Comparison of ENCODE assay signal across 8 mouse cellular contexts in the genomic region with DNA sequence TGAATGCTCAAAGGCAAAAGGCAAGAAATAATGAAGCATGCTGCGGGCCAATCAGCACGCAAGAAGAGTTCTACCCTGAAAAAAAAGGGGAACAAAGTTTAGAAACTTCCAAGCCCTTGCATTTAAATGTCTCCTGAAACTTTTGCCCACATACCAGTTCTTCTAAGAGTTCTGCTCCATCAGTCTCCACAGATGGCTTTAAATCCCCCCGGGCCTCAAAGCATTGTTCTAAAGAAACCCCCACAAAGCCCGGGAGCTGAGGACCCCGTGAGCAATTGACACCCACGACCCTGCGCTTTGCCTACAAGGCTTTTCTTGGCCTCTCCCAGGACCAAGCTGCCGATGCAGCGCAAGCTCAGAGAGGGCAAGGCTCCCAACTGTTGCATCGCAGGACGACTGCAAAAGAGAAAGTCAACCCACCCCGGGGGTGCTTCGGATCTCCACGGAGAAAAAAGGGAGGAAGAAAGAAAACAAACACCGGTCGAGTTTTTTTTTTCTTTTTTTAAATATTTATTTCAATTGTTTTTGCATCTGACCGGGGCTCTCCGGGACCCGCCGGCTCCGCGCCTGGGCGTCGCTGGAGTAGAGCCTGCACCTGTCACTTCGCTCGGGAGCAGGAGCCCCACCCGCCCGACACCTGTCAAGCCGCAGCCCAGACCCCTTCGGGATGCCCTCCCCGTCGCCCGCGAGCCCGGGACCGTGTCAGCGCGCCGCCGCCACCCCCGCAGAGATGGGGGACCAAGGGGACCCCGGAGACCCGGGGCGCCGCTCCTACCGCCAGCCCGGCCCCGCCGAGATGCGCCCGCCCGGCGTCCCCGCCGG. TPM values are rescaled to one million over a fixed set of nuclear protein-coding genes. Genes with fewer than 3 reads are reported as not detected.
DNase-seq lines count a peak whose midpoint lies in the region; ATAC-seq and TF ChIP-seq lines count a peak whose summit lies in the region.

No protein-coding gene starts in this region.

- peak; percentile 7 to 9 for DNase-seq in adrenal gland, postnatal 4 days (ENCODE audit: low spot score in 2 of 2)
- DNase-seq in kidney, postnatal 0 days (ENCODE audit: low spot score), result peak; percentile 31
- DNase-seq in lung, postnatal 10 days, result peak; percentile 48
- DNase-seq in retina, embryonic 14.5 days (ENCODE audit: low spot score), result peak; percentile 42
- peak; percentile 16 for DNase-seq in urinary bladder, postnatal 10 days (ENCODE audit: low spot score)

- H3K4me1 ChIP-seq in E14TG2a.4 (replicated peaks; ENCODE audit: low read depth, low read length), result peaks cover 25% of the 10 kb centered on the region
- H3K4me1 ChIP-seq in embryonic facial prominence, embryonic 15.5 days, result peaks cover 20% of the 10 kb centered on the region; the same call in 1 of the 2 replicates
- peaks cover 15% of the 10 kb centered on the region for H3K4me1 ChIP-seq in heart, embryonic 13.5 days
- H3K4me1 ChIP-seq in kidney, postnatal 0 days (replicated peaks; ENCODE audit: insufficient read depth, low read length), result peaks cover 4% of the 10 kb centered on the region; the same call in 1 of the 2 replicates

- H3K27me3 ChIP-seq in E14TG2a.4 (ENCODE audit: insufficient read depth, low read length), result peaks cover 26% of the 10 kb centered on the region
- H3K27me3 ChIP-seq in embryonic facial prominence, embryonic 15.5 days, result no peaks in the 10 kb centered on the region
- H3K27me3 ChIP-seq in heart, embryonic 13.5 days (replicated peaks), result no peaks in the 10 kb centered on the region
- no peaks in the 10 kb centered on the region for H3K27me3 ChIP-seq in kidney, postnatal 0 days (ENCODE audit: insufficient read depth, low read length)

- H3K4me3 ChIP-seq in E14TG2a.4 (replicated peaks; ENCODE audit: low read length), result peak overlapping the region; percentile 95
- H3K4me3 ChIP-seq in embryonic facial prominence, embryonic 15.5 days (replicated peaks), result peak overlapping the region; percentile 89
- peak overlapping the region; percentile 90 for H3K4me3 ChIP-seq in heart, embryonic 13.5 days
- peak overlapping the region; percentile 98 for H3K4me3 ChIP-seq in kidney, postnatal 0 days (replicated peaks; ENCODE audit: low read depth, low read length)

- H3K9ac ChIP-seq in embryonic facial prominence, embryonic 15.5 days, result peak overlapping the region; percentile 66
- peak overlapping the region; percentile 95 for H3K9ac ChIP-seq in heart, embryonic 13.5 days
- H3K9ac ChIP-seq in kidney, postnatal 0 days (ENCODE audit: low read depth, low read length), result peak overlapping the region; percentile 90

- H3K9me3 ChIP-seq in E14TG2a.4 (ENCODE audit: low read length), result no peaks in the 10 kb centered on the region
- H3K9me3 ChIP-seq in embryonic facial prominence, embryonic 15.5 days (replicated peaks), result no peaks in the 10 kb centered on the region
- H3K9me3 ChIP-seq in heart, embryonic 13.5 days, result no peaks in the 10 kb centered on the region
- H3K9me3 ChIP-seq in kidney, postnatal 0 days (replicated peaks; ENCODE audit: low read length), result no peaks in the 10 kb centered on the region

- ATAC-seq in embryonic facial prominence, embryonic 15.5 days (ENCODE audit: insufficient number of reproducible peaks, low FRiP score, low TSS enrichment, low read depth), result peak; percentile 36
- ATAC-seq in heart, embryonic 13.5 days (ENCODE audit: extremely low read depth, insufficient number of reproducible peaks, low FRiP score, low TSS enrichment), result peak; percentile 39; the same call in 1 of the 2 replicates
- ATAC-seq in kidney, postnatal 0 days (replicated peaks; ENCODE audit: low FRiP score, low read depth), result peak; percentile 53

- H3K36me3 ChIP-seq in E14TG2a.4 (ENCODE audit: insufficient read depth, low read length), result no peaks in the 10 kb centered on the region
- no peaks in the 10 kb centered on the region for H3K36me3 ChIP-seq in embryonic facial prominence, embryonic 15.5 days
- H3K36me3 ChIP-seq in heart, embryonic 13.5 days, result no peaks in the 10 kb centered on the region
- 0 out of 2 replicates have a peak, but pooled peaks cover 4% of the 10 kb centered on the region for H3K36me3 ChIP-seq in kidney, postnatal 0 days (ENCODE audit: insufficient read depth, low read length)

- H3K4me2 ChIP-seq in embryonic facial prominence, embryonic 15.5 days (replicated peaks), result peak overlapping the region; percentile 82
- peak overlapping the region; percentile 91 for H3K4me2 ChIP-seq in heart, embryonic 13.5 days
- H3K4me2 ChIP-seq in kidney, postnatal 0 days (ENCODE audit: low read length), result peak overlapping the region; percentile 89

- peak overlapping the region; percentile 89 for H3K27ac ChIP-seq in embryonic facial prominence, embryonic 15.5 days (replicated peaks)
- H3K27ac ChIP-seq in heart, embryonic 13.5 days (replicated peaks), result peak overlapping the region; percentile 90
- H3K27ac ChIP-seq in kidney, postnatal 0 days, result peak overlapping the region; percentile 90

- WGBS in embryonic facial prominence, embryonic 15.5 days, result under 1% methylated on average over 54 of the region's 55 CpGs
- under 1% methylated on average over 54 of the region's 55 CpGs for WGBS in heart, embryonic 13.5 days
- WGBS in kidney, postnatal 0 days, result under 1% methylated on average over 55 of the region's 55 CpGs

- no peak for TF ChIP-seq CTCF in E14TG2a.4 (conservative IDR thresholded peaks at IDR 0.05; ENCODE audit: low read length)
- TF ChIP-seq CTCF in kidney, postnatal 0 days (IDR thresholded peaks at IDR 0.05; ENCODE audit: low read depth), result no peak

RNA-seq across cellular contexts. Expression of a gene that starts 0.8 kb away (rescaled TPM):
- total RNA-seq in adrenal gland, postnatal 4 days (2021), result 10 to 100 TPM; 16.1 to 23.7 TPM
- polyA plus RNA-seq in embryonic facial prominence, embryonic 15.5 days (2015; fragmentation: Nextera tagmentation; extraction: Ambion mirVana), result 23.8 and 25.6 TPM in 2 replicates
- 12.5 and 14.3 TPM in 2 replicates for polyA plus RNA-seq in heart, embryonic 13.5 days (2015; fragmentation: Nextera tagmentation; extraction: Ambion mirVana)
- polyA plus RNA-seq in kidney, postnatal 0 days (2015; fragmentation: Nextera tagmentation; extraction: Ambion mirVana), result 21.9 and 26.6 TPM in 2 replicates

Comparison
In these comparisons a context has a peak if more than half of its experiments do, and no peak if none do; other contexts are left out.
1. Peak in every context shown above with its lines: DNase-seq, ATAC-seq, H3K4me3 ChIP-seq and H3K27ac ChIP-seq.